Mouse (Mus musculus) testis, postnatal 10 days (tissue): ENCODE results near the gene Myo18b.

Experiments
- DNase-seq: peaks from one replicate; pipeline ENCODE4 v3.0.0; 2021; ENCODE audit warnings: low spot score

Gene Myo18b

DNA sequence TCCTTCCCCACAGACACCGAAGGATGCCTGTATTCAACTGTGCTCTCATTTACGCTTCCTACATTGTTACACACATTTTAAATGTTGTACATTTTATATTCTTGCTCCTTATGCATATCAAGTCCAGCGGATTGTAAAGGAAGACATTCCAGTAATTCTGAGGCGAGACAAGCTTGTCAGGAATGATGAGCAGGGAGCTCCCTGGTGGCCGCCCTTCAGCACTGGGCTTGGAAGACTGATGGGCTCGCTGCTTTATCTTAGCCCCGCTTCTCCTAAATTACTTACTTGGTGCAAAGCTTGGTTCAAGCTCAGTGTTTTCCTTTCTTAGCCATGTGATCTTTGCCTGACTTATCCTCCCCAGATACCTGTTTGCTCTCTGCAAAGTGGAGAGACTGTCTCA, 223.7 kb downstream of the Myo18b start:
- DNase-seq: no peak

DNA sequence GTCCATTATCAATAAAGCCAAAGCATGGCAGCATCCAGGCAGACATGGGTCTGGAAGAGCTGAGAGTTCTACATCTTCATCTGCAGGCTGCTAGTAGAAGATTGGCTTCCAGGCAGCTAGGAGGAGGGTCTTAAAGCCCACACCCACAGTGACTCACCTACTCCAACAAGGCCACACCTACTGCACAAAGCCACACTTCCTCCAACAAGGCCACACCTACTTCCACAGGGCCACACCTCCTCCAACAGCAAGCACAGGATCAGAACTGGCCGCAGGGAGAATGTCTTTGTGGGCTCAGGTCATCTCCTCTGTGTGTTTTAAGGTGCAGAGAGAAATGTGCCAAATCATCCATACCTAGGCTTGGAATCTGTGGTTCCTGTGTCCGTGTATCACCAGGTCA, 224.2 kb downstream of the Myo18b start:
- DNase-seq: no peak

DNA sequence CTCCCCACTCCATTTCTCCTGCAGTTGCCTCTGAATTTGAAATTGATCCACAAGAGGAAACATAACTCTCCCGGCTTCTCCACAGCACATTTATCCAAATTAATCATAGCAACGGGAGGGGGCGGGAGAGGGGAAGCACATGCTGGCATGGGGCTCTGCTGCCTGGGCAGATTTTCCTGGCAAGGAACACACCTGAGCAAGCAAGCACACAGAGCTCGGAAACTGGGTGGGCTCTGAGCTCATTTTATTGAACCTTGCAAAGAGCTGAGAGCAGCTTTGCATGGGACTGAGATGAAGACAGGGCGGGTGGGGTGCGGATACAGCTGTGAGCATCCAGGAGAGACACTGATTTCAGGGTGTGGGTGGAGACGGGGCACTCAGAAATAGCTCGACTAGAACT, 229.0 kb downstream of the Myo18b start:
- no peak for DNase-seq

DNA sequence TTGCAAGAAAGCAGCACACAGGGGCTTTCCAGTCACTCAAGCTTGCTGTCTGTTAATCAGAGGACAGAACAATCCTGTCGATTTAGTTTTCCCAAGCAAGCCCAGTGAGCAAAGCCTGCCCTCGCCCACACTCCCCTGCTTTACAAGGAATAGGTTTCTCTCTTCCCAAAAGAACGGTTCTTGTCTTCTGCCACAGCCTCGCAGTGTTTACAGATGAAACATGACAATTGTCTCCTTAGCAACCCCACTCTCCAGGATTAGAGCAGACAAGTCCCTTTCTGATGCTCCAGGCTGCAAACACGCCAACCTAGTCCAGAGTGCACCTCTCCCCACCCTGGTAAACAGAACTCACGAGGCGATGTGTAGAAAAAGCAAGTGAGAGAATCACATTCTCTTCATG, 230.5 kb downstream of the Myo18b start:
- no peak for DNase-seq

DNA sequence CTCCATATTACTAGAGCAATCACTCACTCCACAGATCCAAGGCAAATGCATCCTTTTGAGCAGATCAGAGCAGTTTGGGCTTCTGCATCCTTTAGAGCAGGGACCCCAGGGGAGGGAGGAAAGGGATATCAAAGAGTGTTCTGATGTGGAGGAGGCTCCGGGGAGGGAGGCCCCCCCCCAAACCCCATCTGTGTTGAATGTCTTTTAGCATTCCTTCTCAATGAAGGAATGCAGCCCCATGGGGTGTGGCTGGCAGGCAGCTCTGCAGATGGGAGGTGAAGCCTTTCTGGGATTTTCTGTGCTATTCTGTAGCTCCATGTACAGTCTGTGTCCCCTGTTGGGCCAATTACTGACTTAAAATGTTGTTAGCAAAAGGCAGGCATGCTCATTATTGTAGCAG, 232.5 kb downstream of the Myo18b start:
- no peak for DNase-seq

- no peak for DNase-seq
These were observed 235.2 kb downstream of the Myo18b start for GRCm38 (mm10) chr5:112660924-112661431.

GRCm38 (mm10) chr5:112659295-112659694, 236.9 kb downstream of the Myo18b start:
- DNase-seq: no peak

DNA sequence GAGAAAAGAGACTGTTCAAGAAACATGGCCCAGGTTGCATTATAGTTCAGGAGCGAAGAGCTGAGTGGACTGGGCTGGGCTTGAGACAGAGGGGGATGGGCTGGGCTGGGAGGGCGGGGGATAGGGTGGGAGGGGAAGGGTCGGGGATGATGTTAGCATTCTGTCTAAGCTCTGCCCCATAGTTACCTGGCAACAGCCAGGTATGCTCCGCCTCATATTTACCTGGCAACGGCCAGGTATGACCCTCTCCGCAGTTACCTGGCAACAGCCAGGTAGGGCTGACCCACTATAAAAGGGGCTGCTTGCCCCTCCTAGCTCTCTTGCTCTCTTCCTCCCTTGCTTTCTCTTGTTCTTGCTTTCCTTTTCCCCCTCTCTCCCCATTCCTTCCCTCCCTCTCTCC, 239.4 kb downstream of the Myo18b start:
- no peak for DNase-seq

DNA sequence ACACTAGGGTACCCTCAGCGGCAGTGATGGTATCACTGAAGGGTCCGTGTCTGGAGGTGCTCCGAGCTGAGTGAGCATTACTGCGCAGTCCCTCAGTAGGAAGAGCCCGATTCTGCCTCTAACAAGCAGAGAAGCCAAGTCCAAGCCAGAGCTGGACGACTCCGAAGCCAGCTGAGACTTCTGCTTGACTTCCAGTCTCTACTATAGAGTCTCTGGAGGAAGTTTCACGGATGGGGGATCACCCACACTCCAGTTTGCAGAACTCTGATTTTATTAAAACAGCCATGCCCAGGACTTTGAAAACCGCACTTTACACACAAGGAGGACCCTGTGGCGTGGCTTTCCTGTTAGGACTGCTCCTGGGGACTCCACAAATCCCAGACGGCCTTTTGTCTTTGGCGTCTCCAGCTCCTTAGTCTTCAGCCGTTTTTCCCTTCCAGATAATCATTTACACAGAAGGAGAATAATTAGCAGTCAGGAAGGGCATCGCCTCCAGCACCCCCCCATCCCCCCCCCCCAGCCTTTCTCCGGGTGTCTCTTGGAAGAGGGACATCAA, 240.1 kb downstream of the Myo18b start:
- no peak for DNase-seq

DNA sequence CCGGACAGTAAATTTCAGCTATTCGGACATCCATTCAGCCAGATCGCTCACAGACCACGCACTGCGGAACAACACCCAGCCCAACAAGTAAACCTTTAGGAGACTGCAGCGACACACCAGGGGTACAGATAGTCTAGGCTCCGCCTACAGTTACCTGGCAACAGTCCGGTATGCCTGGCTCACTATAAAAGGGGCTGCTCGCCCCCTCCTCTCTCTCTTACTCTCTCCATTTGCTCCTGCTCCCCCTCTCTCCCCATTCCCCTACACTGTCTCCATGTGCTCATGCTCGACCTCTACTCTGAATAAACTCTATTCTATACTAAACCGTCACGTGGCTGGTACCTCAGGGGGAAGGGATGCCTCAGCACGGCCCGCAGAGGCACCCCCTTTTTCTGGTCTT, 240.6 kb downstream of the Myo18b start:
- DNase-seq: no peak

DNA sequence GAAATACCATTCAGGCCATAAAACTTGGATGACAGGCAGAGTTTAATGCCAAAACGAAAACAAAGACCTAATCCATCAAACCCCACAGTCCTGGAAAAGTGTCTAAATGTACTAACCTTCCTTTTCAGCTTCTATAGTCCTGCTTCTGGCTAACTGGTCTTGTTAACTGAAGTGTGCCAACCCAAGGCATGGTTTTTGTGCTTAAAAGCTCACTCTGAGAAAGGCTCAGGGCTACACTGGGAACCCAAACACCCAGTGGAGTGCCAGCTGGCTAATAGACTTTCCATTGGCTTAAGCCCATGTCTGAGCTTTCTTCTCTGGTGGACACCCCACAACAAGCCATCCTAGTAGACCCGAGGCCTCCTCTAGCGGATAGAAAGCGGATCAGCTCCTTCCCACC, 244.1 kb downstream of the Myo18b start:
- no peak for DNase-seq

DNA sequence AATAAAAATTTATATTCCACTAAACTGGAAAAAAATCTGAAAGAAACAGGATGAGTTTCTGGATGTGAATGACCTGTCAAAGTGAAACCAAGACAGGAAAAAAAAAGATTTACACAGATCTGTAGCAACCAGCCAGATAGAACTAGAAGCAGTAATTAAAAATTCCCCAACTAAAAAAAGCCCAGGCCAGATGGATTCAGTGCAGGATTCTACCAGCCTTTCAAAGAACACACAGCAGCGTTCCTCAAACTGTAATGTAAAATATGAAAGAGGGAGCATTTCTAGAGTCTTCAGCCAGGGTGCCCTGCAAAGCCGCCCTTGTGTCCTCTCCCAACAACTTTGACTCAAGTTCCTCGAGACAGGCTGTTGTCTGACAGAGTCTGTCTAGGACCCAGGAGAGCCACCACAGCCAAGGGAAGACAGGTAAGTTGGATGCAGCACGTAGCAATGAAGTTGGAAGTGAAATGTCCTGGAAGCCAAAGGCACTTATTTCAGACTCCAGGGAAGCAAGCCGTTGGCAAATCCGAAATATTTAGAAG, 246.9 kb downstream of the Myo18b start:
- DNase-seq: no peak

DNA sequence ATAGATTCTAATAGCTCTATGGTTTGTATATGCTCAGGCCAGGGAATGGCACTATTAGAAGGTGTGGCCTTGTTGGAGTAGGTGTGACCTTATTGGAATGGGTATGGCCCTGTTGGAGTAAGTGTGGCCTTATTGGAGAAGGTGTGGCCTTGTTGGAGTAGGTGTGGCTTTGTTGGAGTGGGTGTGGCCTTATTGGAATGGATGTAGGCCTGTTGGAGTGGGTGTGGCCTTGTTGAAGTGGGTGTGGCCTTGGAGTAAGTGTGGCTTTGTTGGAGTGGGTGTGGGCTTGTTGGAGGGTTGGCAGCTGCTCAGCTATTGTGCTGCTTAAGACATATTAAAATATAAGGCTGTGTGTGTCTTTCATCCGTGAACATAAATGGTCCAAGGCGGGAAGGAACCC, 249.3 kb downstream of the Myo18b start:
- no peak for DNase-seq

DNA sequence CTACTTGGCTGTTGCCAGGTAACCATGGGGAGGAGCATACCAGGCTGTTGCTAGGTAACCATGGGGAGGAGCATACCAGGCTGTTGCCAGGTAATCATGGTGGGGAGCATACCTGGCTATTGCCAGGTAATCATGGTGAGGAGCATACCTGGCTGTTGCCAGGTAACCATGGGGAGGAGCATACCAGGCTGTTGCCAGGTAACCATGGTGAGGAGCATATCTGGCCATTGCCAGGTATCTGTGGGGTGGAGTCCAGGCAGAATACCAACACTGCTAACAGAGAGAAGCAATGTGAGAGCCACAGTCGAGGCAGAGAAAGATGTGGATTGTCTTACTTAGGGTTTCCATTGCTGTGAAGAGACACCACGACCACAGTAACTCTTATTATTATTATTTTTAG, 250.6 kb downstream of the Myo18b start:
- no peak for DNase-seq

- no peak for DNase-seq
These were observed 252.5 kb downstream of the Myo18b start for GRCm38 (mm10) chr5:112643533-112644272.

DNA sequence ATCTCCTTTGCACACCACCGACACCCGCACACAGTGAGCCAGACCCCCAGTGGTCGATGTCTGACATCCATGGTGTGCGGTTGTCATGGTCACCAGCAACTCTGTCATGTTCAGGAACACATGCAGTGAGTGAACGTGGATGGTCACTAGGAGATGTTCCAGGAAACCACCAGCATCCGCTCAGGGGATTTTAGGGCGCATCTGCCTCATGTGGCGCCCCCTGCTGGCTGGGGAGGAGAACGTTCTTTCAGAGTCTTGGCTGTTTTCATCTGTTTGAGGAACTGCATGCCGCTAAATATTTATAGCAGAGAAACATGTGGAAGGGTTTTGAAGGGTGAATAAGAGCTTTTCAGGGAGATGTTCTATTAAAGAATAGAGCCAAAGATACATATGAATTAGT, 253.4 kb downstream of the Myo18b start:
- DNase-seq: peak; percentile 60

DNA sequence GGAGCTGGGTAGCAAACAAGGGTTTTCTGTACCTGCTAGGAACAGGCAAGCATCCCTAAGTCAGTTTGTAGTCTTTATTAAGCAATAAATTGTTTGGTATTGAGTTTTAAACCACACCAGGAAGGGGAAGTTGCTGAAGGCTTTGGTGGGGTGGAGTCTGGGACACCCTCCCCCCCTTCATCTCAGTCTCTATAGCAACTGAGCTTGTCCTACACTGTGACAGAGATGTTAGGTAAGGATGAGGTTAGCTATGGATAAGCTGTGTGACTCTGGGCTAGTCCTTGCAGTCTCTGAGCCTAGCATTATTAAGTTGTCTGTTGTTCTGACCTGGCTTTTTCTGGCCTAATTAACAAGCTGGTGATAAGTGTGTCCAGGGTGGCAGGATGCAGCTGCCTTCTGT, 254.4 kb downstream of the Myo18b start:
- DNase-seq: no peak

DNA sequence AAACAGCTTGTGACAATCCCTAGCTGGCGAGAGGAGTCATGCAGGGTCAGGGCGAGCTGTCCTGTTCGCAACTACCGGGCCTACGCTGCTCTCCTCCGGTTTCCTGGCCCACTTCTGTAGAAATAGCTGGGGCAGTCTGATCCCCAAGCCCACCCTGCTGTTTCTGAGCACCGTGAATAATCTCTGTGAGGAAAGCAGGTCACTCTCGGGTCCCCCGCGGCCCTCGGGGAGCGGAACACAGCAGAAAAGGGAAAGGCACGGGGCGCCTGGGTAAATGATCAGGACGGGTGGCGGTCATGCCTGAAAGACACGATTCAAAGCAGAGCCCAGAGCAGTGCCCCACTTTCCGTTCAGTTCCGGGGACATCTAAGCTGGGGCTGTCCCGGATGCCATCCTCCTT, 255.0 kb downstream of the Myo18b start:
- no peak for DNase-seq

DNA sequence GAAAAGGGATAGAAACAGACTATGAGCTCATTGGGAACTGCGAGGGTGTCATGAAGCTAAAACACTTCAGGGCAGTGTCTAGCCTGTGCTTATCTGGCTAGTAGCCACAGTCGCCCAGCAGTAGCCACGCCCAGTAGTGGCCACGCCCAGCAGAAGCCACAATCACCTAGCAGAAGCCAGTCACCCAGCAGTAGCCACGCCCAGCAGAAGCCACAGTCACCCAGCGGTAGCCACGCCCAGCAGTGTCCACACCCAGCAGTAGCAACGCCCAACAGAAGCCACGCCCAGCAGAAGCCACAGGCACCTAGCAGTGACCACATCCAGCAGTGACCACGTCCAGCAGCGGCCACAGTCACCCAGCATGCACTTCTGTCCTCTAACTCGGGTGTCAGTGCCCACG, 255.5 kb downstream of the Myo18b start:
- peak; percentile 48 for DNase-seq
